Mouse (Mus musculus) spleen, adult 2 months (tissue): Measurements from ENCODE around the gene Rbms3.

ENCODE experiments used
- CTCF ChIP-seq: fragments of 200-500 bp; IDR thresholded peaks from 2 replicates; pipeline ENCODE4 v1.5.1; 2011; ENCODE audit warnings: mild to moderate bottlenecking, inconsistent platforms; ENCODE audit not compliant: insufficient read depth, insufficient read length, insufficient replicate concordance; ENCODE audit errors: extremely low read depth
- POLR2A ChIP-seq: fragments of 200-500 bp; IDR thresholded peaks from 2 replicates; pipeline ENCODE4 v1.6.1; 2011; ENCODE audit warnings: low read depth, low read length, inconsistent platforms

- TF ChIP-seq POLR2A (no peak), CTCF (no peak)
These were observed 820.5 kb downstream of the Rbms3 start for GRCm38 (mm10) chr9:116809260-116809659.
